Mouse (Mus musculus) heart, embryonic 14.5 days (tissue): Measurements from ENCODE around the gene Thbd. TPM values are rescaled to one million over a fixed set of nuclear protein-coding genes. Genes with fewer than 3 reads are reported as not detected.

Experiments used
- ATAC-seq: fragments of 200-750 bp; cut with Nextera tagmentation; 2 replicates; pipeline ENCODE4 v1.8.0; 2017; ENCODE audit warnings: low read depth, moderate TSS enrichment; ENCODE audit not compliant: insufficient number of reproducible peaks, insufficient read depth, low FRiP score
- H3K27ac ChIP-seq, 2 experiments: fragments of 200-500 bp in 1 of 2; fragments of 300-500 bp in 1 of 2; sonication (generic) in 1 of 2; replicated peaks in 1 of 2; 2 replicates each; pipeline ENCODE4 v1.5.1; 2012 to 2014; ENCODE audit warnings: low read depth in 2 of 2, low read length in 2 of 2, control low read depth in 1 of 2, mild to moderate bottlenecking in 1 of 2, mixed read lengths in 1 of 2; ENCODE audit not compliant: control insufficient read depth in 1 of 2, insufficient read depth in 1 of 2
- H3K27me3 ChIP-seq: fragments of 300-500 bp; sonication (generic); 2 replicates; pipeline ENCODE4 v1.6.1; 2014; ENCODE audit warnings: mild to moderate bottlenecking, low read length, control low read depth; ENCODE audit not compliant: control insufficient read depth, insufficient read depth
- H3K36me3 ChIP-seq: fragments of 300-500 bp; sonication (generic); 2 replicates; pipeline ENCODE4 v1.6.1; 2014; ENCODE audit warnings: mild to moderate bottlenecking, control low read depth, low read length, mixed read lengths; ENCODE audit not compliant: control insufficient read depth, insufficient read depth
- H3K4me1 ChIP-seq, 2 experiments: fragments of 200-500 bp in 1 of 2; fragments of 300-500 bp in 1 of 2; sonication (generic) in 1 of 2; 2 replicates each; pipeline ENCODE4 v1.6.1; 2012 to 2014; ENCODE audit warnings: low read length in 2 of 2, control low read depth in 1 of 2, mixed read lengths in 1 of 2; ENCODE audit not compliant: control insufficient read depth in 2 of 2, insufficient read depth in 2 of 2
- H3K4me2 ChIP-seq: fragments of 300-500 bp; sonication (generic); 2 replicates; pipeline ENCODE4 v1.6.1; 2014; ENCODE audit warnings: mild to moderate bottlenecking, low read length
- H3K4me3 ChIP-seq, 2 experiments: fragments of 200-500 bp in 1 of 2; fragments of 300-500 bp in 1 of 2; sonication (generic) in 1 of 2; 2 replicates each; pipeline ENCODE4 v1.5.1; 2012 to 2014; ENCODE audit warnings: low read length in 2 of 2, mild to moderate bottlenecking in 2 of 2, control low read depth in 1 of 2, low read depth in 1 of 2, moderate library complexity in 1 of 2; ENCODE audit not compliant: control insufficient read depth in 1 of 2, insufficient read depth in 1 of 2
- H3K9ac ChIP-seq: fragments of 300-500 bp; sonication (generic); 2 replicates; pipeline ENCODE4 v1.6.1; 2014; ENCODE audit warnings: mild to moderate bottlenecking, low read length
- H3K9me3 ChIP-seq: fragments of 300-500 bp; sonication (generic); 2 replicates; pipeline ENCODE4 v1.6.1; 2016; ENCODE audit warnings: low read length, control low read depth; ENCODE audit not compliant: control insufficient read depth
- WGBS: fragments of 180-500 bp; shearing (Covaris S2); extraction: QIAGEN DNeasy Blood & Tissue Kit; methylation state at CpG from one replicate; pipeline ENCODE4 v1.1.7; 2014; 5-methylcytosine and 5-hydroxymethylcytosine counted together
- polyA plus RNA-seq: library from polyadenylated mRNA; unstranded; fragments of >200 nt; fragmentation: Nextera tagmentation; extraction: Ambion mirVana; gene quantifications from 2 replicates; pipeline ENCODE4 v1.2.1, GENCODE M21; 2014

Thbd gene
- polyA plus RNA-seq, 1 experiment from 2014 or later = 20.0 TPM

GRCm38 (mm10) chr2:148371743-148372630, 36.0 kb downstream of the Thbd start:
- Histone ChIP-seq H3K4me3 (no peak overlapping the region), H3K9ac (no peak overlapping the region), H3K27me3 (peaks cover 8% of the 10 kb centered on the region), H3K4me1 (peaks cover 3 to 17% of the 10 kb centered on the region in 2 experiments), H3K4me2 (no peak overlapping the region), H3K36me3 (no peaks in the 10 kb centered on the region), H3K9me3 (no peaks in the 10 kb centered on the region), H3K27ac (no peak overlapping the region)
- ATAC-seq = no peak
- 42% methylated on average over 4 of the region's 4 CpGs for WGBS

- no peaks in the 10 kb centered on the region for H3K27me3 ChIP-seq
- WGBS = 38% methylated on average over 1 of the region's 1 CpGs
- no peak overlapping the region for H3K4me3 ChIP-seq
- no peaks in the 10 kb centered on the region for H3K36me3 ChIP-seq
- no peaks in the 10 kb centered on the region for H3K9me3 ChIP-seq
- ATAC-seq = no peak
- no peak overlapping the region for H3K4me2 ChIP-seq
- no peaks in the 10 kb centered on the region for H3K4me1 ChIP-seq
- H3K9ac ChIP-seq = no peak overlapping the region
- peak overlapping the region; percentile 21 to 44; a peak in 2 of 4 replicates for H3K27ac ChIP-seq
Observed at GRCm38 (mm10) chr2:148365227-148365626, 42.8 kb downstream of the Thbd start.

GRCm38 (mm10) chr2:148364536-148364935, 43.5 kb downstream of the Thbd start:
- Histone ChIP-seq H3K36me3 (no peaks in the 10 kb centered on the region), H3K27ac (0 out of 4 replicates have a peak overlapping the region, but pooled peaks of 1 of the 2 experiments have one; percentile 21)
- WGBS = 86% methylated on average over 3 of the region's 3 CpGs

GRCm38 (mm10) chr2:148357145-148357544, 50.8 kb downstream of the Thbd start:
- no peak overlapping the region for H3K9ac ChIP-seq
- ATAC-seq = no peak
- H3K9me3 ChIP-seq = no peaks in the 10 kb centered on the region
- H3K4me2 ChIP-seq = no peak overlapping the region
- no peaks in the 10 kb centered on the region for H3K4me1 ChIP-seq
- H3K36me3 ChIP-seq = no peaks in the 10 kb centered on the region
- H3K27ac ChIP-seq = no peak overlapping the region
- H3K4me3 ChIP-seq = no peak overlapping the region
- no peaks in the 10 kb centered on the region for H3K27me3 ChIP-seq
- 77% methylated on average over 1 of the region's 1 CpGs for WGBS

More at GRCm38 (mm10) chr2:148364536-148364935, 43.5 kb downstream of the Thbd start:
- H3K4me1 ChIP-seq = no peaks in the 10 kb centered on the region
- H3K9me3 ChIP-seq = no peaks in the 10 kb centered on the region
- H3K9ac ChIP-seq = no peak overlapping the region
- no peak for ATAC-seq
- no peak overlapping the region for H3K4me3 ChIP-seq
- no peak overlapping the region for H3K4me2 ChIP-seq
- no peaks in the 10 kb centered on the region for H3K27me3 ChIP-seq

Other genes with a start within 250 kb of the Thbd start
- gene Sstr4, start 12.8 kb downstream of the Thbd start, polyA plus RNA-seq = 0.78 and 1.5 TPM in 2 replicates
- 31.2 and 32.0 TPM in 2 replicates for gene Cd93, start 35.4 kb upstream of the Thbd start, polyA plus RNA-seq